Mouse (Mus musculus): ENCODE measurements around the gene Ddx58. TPM values are rescaled to one million over a fixed set of nuclear protein-coding genes. Genes with fewer than 3 reads are reported as not detected.

The Ddx58 gene
- total RNA-seq (2021): 10 to 100 TPM in 1 of 2 experiments, 1 to 10 TPM in 1; 7.7 to 10.2 TPM

GRCm38 (mm10) chr4:40239409-40240271 is at the start of gene Ddx58:
Gene Ddx58, minus strand, starts transcription at chr4:40239828.
- intact Hi-C loops (cut with DNase I): loop anchor here (1.0 kb wide), 1 partner anchor 30 kb away; the partner anchor contains the start of genes Smim27 and Topors
- peak; percentile 39 to 58 for DNase-seq

GRCm38 (mm10) chr4:40289046-40289445 is 49.4 kb upstream of the Ddx58 start:
- DNase-seq: no peak
- intact Hi-C loops (cut with DNase I): loop anchor here (5.0 kb wide), 1 partner anchor 72 kb away; no protein-coding TSS in a partner anchor

DNA sequence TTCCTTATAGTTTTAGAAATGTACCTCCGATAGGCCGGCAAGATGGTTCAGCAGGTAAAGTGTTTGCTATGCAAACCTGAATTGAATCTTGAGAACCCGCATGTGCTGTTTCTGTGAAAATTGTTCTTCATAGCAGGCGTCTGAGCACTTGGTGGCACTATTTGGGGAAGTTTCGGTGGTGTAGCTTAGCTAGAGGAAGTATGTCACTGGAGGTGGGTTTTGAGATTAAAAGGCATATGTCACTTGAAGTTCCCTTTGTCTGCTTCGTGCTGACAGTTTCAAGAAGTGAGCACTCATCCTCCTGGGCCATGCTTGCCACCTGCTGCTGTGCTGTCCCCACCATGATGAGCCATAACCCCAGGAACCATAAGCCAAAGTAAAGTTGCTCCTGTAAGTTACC is 47.8 kb upstream of the Ddx58 start:
- intact Hi-C loops (cut with DNase I): loop anchor here (5.0 kb wide), 1 partner anchor 70 kb away; no protein-coding TSS in a partner anchor
- no peak for DNase-seq

DNA sequence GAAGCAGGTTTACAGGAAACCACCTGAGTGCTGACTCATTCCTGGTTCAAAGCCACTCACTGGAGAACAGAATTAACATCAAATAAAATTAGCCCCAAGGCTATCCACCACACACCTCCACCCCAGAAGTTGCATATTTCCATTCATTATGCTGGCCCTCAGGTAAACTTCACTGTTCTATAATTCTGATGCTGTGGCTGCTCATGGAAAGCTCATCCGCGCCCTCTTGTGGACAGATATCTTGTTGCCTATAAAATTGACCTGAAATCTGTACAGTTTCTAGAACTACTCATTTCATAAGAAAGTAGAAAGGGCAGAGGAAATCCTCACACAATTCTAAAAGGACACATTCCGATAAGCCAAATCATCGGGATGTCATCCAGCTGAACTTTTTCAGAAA is 46.0 kb upstream of the Ddx58 start:
- intact Hi-C loops (cut with DNase I): loop anchor here (2.0 to 5.0 kb wide), 2 partner anchors 68 to 103 kb away; no protein-coding TSS in a partner anchor
- peak; percentile 69 to 84 for DNase-seq

DNA sequence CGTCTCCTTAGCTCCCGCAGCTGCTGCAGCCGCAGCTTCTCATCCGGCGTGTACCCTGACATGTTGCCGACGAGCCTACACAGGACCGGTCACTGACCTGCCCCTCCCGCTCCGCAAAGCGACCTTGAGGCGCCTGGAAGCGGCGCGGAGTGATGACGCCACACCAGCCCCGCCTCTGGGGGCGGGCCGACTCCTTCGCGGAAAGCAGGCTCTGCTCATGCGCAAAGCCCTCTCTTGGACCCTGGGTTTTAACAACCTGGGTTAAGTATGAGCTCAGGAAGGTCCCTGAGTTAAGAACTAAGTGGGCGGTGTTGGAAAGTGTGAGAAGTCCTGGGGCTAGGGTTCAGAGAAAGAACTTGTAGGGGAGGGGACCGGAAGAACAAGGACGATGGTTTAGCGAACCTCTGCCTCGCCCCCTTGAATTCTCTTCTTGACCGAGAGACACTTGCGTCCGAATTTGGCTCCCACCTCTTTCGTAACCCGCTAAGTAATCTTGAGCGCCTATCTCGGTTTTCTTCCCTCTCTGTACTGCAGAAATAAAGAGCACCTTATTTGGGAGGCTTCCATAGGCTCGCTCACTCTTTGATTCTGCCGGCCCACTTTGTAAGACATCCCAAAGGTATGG is 39.8 kb upstream of the Ddx58 start, which contains the start of gene Ndufb6:
TSS of gene Ndufb6 (minus strand) at position 146 of the 625 bp plus-strand sequence.
- intact Hi-C loops (cut with DNase I): no loop called here
- peak; percentile 97 for DNase-seq

GRCm38 (mm10) chr4:40278880-40279275 is 39.2 kb upstream of the Ddx58 start:
- intact Hi-C loops (cut with DNase I): no loop called here
- no peak for DNase-seq

DNA sequence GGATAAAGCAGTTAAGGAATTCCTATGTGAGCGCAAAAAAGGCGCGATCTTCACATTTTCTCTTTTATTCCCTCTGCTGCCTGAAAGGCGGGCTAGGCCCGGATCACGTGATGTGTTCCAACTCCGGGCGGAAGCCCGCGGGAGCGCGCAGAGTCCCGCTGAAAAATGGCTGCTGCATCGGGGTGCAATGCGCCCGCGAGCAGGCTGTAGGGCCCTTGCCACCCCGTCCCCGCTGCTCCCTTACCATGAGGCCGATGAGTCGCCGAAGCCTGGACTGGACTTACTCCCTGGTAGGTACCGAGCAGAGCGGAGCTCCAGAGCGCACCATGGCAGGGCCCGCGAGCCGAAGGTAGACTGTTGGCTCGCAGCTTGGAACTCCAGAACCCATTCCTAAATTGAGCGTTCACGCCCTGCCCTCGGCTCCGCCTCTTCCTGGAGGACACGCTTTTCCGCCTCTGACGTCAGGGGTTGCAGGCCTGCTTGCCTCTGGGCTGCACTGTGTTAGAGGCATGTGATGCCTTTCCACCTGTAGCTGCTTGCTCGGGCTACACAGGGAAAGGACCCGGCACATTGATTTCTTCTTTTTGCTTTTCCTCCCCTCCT is 29.9 kb upstream of the Ddx58 start, which contains the start of the genes Smim27 and Topors:
TSS of gene Smim27 (plus strand) at position 150 of the 603 bp plus-strand sequence.
TSS of gene Topors (minus strand) at position 421 of the 603 bp plus-strand sequence.
- DNase-seq: peak; percentile 98
- intact Hi-C loops (cut with DNase I): loop anchor here (1.0 kb wide), 1 partner anchor 30 kb away; the partner anchor contains the start of gene Ddx58

DNA sequence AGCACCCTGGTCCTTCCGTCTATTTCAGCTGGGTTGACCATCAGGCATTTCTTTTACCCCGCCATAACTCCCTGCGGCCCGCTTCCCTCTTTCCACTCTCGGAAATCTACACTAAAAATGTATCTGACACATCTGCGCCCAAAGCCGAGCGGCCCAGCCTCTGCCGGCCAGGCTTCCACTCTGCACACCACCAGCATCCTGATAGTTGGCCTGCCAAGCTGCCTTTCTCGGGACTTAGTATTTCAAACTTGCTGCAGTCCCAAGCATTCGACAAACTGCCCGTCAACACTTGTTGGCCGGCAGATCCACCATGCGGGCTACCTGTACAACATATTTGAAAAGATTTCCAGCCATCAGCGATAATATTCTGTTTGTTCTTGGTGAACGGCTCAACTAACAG is 29.2 kb upstream of the Ddx58 start:
- no peak for DNase-seq
- intact Hi-C loops (cut with DNase I): loop anchor here (1.0 kb wide), 1 partner anchor 30 kb away; the partner anchor contains the start of gene Ddx58

- peak; percentile 94 for DNase-seq
- intact Hi-C loops (cut with DNase I): no loop called here
Measured at GRCm38 (mm10) chr4:40268204-40268813, 28.7 kb upstream of the Ddx58 start.

DNA sequence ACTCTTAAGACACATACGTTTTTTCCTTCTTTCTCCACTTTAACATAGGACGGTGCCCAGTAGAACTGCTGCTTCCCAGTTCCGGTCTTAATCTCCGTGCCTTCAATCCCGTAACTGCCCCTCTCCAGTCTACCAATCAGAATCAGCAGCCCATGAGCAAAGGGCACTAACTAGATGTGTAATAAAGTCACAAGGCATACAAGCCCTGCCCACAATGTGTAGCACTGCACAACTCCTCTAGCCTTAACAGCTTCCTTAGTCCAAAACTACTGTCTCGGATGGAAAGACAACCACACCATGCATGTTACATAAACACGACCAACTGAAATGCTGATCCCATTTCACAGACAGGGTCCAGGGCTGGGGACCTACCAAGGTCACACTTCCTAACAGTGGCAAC is 28.1 kb upstream of the Ddx58 start:
- intact Hi-C loops (cut with DNase I): no loop called here
- no peak for DNase-seq

- no peak for DNase-seq
- intact Hi-C loops (cut with DNase I): no loop called here
Measured at GRCm38 (mm10) chr4:40264321-40264720, 24.7 kb upstream of the Ddx58 start.

DNA sequence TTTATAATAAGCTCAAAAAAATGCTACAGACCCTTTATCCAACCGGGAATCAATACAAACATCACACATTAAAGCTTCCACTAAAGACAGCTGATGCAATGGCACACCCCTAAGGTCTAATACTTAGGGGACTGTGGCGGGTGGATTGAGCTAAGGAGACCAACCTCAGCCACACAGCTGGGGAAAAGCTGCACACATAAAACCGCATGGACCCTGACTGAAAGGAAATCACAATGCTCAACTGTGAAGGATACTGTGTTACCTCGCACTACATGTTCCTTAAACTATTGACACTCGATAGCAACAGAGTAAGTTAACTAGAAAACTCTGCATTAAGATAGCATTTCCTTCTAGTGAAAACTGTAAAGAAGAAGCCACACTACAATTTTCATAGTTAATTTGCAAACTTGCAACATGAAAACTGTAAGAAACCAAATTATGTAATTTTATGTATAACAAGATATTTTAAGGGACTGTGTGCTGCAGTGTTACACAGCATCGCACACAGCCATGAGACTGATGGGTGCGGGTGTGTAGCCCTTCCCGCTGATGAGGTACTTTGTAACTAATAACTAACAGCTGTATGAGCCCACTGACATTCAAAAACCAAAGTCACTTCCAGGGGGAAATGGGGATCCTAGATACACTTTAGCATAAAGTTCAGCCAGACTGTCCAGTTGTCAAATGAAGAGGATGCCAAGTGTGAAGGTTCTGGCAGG is 14.9 kb upstream of the Ddx58 start:
- intact Hi-C loops (cut with DNase I): no loop called here
- no peak for DNase-seq

DNA sequence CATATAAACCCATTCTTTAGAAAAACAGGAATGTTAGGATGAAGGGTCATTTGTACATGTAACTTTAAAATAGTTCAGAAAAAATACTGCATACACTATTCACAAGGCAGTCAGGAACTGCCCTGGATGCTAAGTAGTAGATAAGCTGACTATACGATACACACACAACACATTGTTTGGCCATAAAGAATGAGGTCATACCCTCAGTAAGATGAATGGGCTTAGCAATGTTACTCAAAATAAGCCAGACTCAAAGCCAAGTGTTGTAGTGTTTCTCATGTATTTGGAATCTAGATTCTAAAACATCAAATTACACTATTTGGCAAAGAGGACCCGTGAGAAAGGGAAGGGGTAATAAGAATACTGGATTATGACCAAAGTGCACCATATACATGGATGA is 14.1 kb upstream of the Ddx58 start:
- DNase-seq: no peak

DNA sequence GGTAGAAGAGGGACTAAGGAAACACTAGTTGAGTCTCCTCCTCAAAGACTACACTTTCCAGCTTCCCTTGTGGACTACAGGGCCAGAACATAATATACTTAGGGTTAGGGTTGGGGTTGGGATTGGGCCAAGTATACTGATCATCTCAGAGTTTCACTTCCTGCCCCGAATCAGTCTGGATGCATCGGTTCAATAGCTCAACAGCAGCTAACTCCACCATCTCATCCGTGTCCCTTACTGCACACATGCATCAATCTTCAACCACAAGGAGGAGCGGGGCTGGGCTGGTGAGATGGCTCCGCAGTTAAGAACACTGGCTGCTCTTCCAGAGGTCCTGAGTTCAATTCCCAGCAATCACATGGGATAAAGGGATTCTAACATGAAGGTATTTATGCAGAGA is 11.4 kb upstream of the Ddx58 start:
- DNase-seq: no peak
- intact Hi-C loops (cut with DNase I): no loop called here

More for the DNA sequence above, 14.1 kb upstream of the Ddx58 start:
- intact Hi-C loops (cut with DNase I): no loop called here

DNA sequence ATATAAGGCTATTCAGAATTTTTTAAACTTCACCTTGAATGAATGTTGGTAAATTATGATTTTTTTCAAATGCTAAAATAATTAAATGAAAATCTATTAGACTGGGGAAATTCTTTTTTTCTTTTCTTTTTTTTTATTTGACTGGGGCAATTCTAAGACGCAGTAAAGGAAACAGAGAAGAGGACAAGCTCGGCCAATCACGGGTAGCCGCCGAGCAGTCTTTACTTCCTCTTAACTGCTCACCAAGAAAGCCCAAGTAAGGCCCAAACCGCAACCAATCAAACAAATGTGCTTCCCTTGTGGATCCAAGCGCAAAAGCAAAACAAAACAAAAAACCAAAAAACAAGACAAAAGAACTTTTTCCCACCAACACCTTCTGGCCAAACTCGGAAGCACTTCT is 4.4 kb upstream of the Ddx58 start:
- DNase-seq: no peak
- intact Hi-C loops (cut with DNase I): no loop called here

- intact Hi-C loops (cut with DNase I): no loop called here
- DNase-seq: no peak
Measured at GRCm38 (mm10) chr4:40243006-40243405, 3.4 kb upstream of the Ddx58 start.

DNA sequence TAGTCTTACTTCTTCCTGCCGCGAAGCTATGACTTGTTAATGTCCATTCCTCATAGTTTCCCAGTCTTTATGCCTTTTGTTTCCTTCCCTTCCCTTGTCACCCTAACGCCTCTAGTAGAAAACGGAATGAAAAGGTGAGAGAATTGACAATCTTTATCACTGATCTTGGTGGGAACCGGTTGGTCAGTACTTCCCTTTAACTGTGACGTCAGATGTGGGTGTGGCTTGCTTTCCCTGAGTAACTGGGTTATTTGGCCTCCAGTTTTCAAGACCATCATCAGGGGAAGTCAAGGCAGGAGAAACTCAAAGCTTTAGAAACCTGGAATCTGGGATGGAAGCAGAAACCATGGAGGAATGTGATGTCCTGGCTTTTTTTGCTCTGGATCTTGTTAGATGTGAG is 2.3 kb upstream of the Ddx58 start:
- intact Hi-C loops (cut with DNase I): no loop called here
- DNase-seq: no peak

- intact Hi-C loops (cut with DNase I): no loop called here
- peak in 1 of 2 experiments; percentile 17 for DNase-seq
Measured at GRCm38 (mm10) chr4:40240272-40240744, 680 bp upstream of the Ddx58 start.

Measured in heart, postnatal 10 days (tissue).